Mouse (Mus musculus): ENCODE results near the gene Zfp523.

Gene Zfp523

DNA sequence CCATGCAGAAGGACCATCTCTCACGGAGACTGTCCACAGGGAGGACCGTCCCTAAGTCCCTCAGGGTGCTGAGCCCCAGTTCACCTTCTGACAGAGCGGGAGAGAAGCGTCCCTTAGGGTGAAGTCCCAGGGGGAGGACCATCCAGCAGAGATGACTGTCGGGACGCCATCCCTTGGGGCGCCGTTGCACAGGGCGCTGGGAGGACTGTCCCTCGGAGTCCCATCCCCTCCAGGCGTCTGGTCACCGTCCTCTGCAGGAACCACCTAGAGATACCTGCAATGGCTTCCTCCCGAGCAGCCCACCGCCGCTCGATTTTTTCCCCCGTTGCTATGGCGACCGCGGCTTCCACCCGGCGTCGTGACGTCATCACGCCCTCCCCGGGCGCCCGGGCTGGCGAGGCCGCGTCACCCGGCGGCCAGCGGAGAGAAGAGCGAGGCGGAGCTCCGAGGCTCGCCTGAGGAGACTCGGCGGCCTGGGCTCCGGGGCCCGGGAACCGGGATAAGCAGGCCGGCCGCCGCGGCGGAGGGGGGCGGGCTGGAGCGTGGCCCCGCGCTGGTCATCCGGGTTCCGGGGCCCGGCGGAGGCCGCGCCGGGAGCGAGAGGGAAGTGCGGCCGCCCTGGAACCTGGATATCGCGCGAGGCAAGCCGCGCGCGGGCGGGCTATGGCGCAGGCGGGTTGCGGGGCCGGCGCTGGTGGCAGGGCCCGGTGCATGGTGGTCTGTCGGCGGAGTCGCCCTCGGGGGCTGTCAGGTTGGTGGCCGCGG, at the start of gene Zfp523:
Gene Zfp523 (plus strand): TSS at position 355 of the 765 bp plus-strand sequence.
- TF ChIP-seq GATA4 (IDR thresholded peaks at IDR 0.05; ENCODE audit: insufficient replicate concordance, low read length): no peak

DNA sequence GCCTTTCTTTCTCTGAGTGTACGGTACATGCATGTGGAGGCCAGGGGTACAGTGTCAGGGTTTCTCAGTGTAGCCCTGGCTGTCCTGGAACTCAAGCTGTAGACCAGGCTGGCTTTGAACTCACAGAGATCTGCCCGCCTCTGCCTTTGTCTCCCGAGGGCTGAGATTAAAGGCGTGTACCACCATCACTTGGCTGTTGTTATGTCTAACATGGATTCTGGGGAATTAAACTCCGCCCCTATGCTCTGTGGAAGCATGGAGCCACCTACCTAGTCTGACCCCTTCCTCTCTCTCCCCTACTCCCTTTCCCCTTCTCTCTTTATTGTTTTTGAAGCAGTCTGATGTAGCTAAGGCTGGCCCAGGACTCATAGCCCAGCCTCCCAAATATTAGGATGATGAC, 47.1 kb upstream of the Zfp523 start:
- no peak for TF ChIP-seq GATA4 (IDR thresholded peaks at IDR 0.05; ENCODE audit: insufficient replicate concordance, low read length)

DNA sequence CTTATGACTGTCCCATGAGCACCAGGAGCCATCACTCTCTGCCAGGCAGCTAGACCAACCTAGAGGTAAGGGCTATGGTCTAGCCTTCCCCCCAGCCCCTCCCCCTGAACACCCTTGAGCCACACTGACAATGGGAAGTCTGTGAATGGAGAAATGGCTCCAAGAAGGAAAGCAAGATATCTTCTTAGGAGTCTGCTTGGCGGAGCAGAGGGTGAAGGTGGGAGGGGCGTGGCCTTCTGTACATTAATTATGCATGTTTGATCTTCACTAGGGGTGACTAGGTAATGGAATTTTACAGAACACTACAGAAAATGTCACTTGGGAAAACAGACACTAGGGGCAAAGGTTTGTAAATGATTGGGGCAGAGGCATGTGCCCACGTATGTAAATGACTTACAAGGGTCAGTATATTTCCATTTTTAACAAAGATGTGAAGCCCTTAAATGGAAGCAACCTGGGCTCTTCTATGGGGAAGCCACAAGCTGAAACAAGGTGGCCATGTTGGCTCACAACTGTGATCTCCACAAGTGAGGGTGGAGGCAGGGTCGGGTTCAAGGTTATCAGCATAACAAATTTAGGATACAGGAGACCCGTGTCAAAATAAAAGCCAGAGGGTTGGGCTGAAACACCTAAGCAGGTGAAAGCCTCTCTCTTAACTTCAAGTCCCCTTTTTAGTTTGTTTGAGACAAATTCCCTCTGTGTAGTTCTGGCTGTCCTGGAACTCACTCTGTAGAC, 46.4 kb upstream of the Zfp523 start:
- no peak for TF ChIP-seq GATA4 (IDR thresholded peaks at IDR 0.05; ENCODE audit: insufficient replicate concordance, low read length)

DNA sequence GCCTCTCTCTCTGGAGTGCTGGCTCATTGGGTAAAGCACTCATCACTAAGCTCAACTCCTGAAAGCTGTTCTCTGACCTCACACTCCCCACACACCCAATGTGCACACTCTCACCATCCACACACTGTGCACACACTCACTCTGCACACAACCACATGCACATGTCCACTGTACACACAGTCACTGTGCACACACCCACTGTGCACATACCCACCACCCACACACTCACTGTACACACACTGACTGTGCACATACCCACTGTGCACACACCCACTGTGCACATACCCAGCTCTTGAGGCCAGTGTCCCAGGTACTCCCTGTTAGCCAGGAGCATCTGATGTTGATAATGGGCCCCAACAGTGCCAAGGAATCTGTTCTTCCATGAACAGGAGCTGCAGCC, 45.8 kb upstream of the Zfp523 start:
- no peak for TF ChIP-seq GATA4 (IDR thresholded peaks at IDR 0.05; ENCODE audit: insufficient replicate concordance, low read length)

DNA sequence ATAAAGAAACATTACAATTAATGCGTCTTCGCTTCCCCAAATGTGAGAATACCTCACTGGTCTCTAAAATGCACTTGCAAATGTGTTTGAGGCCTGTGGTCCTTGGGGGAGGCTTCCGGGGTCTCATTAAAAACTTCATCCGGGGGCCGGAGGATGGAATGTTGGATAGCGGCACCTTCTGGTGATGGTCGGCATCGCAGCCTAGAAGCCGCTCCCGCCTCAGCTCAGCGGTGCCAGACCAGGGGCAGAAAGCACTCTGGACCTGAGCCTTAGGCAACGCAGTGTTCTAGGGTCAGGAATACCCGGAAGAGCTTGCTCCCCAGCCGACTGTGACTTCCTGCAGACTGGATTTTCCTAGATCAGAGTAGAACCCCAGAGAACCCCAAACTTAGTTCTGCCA, 43.7 kb upstream of the Zfp523 start:
- TF ChIP-seq GATA4 (IDR thresholded peaks at IDR 0.05; ENCODE audit: insufficient replicate concordance, low read length): no peak

DNA sequence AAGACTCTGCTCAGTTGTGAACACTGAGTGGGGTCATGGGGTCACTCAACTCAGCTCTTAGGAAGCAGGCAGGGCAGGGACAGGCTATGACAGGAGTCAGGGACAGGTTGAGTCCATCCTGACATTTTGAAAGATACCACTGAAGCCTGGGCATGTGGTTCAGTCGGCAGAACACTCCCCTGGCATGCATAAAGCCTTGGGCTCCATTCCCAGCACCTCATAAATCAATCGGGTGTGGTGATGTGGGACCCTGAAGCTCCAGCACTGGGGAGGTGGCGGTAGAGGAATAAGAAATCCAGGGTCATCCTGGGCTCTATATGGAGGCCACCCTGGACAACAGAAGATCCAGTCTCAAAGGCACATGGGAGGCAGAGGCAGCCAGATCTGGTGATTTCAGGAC, 41.4 kb upstream of the Zfp523 start:
- TF ChIP-seq GATA4 (IDR thresholded peaks at IDR 0.05; ENCODE audit: insufficient replicate concordance, low read length): no peak

DNA sequence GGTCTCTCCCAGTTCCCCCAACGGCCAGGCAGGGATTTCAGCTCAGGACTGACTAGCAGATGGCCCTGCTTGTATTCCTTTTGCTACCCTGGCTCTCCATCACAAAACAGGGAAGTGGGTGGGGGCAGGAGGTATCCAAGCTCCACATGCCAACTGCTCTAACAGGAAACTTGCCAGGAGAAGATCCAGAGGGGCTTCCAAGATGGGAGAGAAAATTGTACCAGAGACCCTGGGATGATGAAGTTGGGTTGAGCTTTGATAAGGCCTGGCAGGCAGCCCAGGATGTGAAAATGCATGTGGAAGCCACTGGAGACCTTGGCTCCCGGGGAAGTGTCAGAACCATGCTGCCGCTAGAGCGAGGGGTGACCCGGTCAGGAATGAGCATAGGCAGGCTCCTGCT, 40.7 kb upstream of the Zfp523 start:
- no peak for TF ChIP-seq GATA4 (IDR thresholded peaks at IDR 0.05; ENCODE audit: insufficient replicate concordance, low read length)

DNA sequence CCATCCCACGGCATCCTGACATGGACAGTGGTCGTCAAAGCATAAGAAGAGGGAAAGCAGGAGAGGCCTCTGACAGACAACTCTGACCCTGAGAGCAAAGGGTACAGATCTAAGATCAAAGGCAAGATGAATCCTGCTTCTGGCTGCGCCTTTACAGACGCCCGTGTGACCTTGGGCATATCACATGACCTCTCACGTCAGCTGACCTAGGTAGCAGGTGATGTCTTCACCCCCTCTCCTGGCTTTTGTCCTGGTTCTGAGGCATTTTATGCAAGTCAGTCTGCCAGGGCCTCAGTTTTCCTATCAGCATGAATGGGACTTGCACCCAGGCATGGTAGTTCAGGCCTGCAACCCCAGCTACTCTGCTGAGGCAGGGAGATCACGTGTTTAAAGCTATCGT, 38.9 kb upstream of the Zfp523 start:
- TF ChIP-seq GATA4 (IDR thresholded peaks at IDR 0.05; ENCODE audit: insufficient replicate concordance, low read length): no peak

DNA sequence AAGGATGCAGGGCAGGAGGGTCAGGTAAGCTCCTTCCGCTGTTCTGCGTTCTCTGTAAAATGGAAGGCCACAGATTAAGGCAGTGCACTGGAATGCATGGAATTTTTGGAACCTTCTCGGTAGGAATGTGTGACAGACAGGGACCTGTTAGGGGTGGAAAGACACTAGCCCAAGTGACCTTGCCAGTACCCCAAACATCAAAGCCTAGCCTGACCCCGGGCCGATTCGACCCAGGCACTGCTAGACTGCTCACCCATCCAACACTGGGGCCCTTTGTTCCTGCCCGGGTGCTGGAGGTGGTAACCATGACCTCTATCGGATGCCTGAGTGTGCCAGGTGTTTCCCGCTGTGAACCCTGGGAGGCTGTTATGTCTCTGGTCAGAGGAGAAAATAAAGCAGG, 38.2 kb upstream of the Zfp523 start:
- no peak for TF ChIP-seq GATA4 (IDR thresholded peaks at IDR 0.05; ENCODE audit: insufficient replicate concordance, low read length)

DNA sequence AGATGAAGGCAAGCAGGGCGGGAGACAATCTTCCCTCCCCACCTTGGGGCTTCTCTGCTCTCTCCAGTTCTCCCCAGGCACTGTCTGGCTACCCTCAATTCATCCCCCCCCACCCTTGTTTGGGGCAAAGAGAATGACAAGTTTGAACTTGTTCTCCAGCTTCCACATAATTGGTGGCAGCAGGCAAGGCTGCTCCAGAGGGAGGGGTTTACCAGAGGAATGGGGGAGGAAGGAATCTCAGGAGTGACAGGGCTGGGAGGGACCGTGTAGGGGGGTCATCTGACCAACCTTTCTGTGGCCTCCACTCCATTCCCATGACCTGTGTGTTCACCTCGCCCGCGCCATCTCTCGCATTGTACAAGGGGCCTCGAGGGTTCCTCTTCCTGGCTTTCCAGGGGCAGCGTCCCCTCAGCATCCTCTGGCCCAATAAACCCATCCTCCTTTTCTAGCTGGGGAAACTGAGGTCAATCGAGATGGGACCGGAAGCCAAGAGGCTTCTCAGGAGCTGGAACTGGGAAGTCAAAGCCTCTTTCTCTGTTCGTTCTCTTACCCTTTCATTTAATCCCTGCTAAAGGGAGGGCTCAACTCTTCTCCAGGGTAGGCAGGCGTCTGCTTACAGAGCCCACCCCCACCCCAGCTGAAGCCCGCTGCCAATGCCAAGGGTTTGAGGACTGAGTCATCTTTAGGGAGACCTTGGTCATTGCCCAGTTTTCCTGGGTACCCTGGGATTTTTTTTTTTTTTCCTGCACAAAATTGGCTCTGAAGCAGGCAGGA, 36.3 kb upstream of the Zfp523 start:
- no peak for TF ChIP-seq GATA4 (IDR thresholded peaks at IDR 0.05; ENCODE audit: insufficient replicate concordance, low read length)

DNA sequence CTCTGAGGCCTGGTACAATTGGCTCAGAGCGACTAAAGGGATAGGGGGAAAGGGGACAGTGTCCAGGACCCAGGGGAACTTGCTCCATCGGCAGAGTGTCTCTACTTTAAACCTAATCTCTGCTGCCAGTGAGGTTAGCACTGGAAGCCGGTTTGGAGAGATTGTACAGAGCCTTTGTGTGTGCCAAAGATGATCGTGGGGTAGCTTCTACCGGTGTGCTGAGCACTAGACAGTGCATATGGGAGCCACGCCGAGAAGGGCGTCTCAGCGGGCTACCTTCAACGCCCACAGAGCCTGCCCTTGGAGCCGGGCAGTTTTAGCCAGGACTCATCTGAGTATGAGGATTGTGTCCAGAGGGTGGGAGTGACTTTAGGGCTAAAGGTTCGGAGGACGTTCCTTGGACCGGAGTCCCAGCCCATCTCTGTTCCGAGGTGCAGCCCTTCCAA, 35.7 kb upstream of the Zfp523 start:
- TF ChIP-seq GATA4 (IDR thresholded peaks at IDR 0.05; ENCODE audit: insufficient replicate concordance, low read length): no peak

DNA sequence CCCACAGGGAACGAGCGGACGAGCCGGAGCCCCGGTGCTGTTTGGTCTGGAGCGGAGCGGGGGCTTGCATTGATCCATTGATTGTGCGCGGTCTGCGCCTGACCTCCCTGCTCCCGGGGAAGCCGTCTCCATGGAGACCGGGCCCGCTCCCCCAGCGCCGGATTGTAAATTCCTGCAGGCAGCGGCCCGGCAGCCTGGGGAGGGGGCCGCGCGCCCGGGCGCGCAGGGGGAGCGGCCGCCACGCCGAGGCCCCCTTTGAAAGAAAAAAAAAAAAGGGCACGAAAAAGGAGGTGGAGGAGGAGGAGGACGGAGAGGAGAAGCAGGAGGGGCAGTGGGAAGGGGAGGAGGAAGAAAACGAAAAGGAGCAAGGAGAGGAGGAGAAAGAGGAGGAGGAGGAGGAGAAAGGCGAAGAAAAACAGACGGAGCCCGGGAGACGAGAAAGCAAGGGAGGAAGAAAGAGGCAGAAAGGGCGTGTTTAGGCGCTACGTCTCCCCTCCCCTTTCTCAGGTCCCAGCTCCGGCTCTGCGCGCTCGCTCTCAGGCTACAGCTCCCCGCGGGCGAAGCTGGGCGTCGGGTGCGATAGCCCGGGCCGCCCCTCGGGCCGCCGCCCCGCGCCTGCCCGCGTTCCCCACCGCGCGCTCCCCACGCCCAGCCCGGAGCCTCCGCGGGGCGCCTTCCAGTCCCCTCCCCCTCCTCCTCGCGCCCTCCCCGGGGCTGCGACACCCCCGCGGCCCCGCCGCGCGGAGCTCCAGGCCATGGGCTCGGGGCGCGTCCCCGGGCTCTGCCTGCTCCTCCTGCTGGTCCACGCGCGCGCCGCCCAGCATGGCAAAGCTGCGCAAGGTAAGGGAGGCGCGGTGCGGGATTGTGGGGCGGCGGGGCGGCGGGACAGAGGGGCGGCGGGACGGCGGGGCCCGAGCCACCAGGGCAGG, 34.9 kb upstream of the Zfp523 start, which contains the start of gene Scube3:
Gene Scube3 (plus strand): TSS at position 371 of the 929 bp plus-strand sequence.
- TF ChIP-seq GATA4 (IDR thresholded peaks at IDR 0.05; ENCODE audit: insufficient replicate concordance, low read length): no peak

DNA sequence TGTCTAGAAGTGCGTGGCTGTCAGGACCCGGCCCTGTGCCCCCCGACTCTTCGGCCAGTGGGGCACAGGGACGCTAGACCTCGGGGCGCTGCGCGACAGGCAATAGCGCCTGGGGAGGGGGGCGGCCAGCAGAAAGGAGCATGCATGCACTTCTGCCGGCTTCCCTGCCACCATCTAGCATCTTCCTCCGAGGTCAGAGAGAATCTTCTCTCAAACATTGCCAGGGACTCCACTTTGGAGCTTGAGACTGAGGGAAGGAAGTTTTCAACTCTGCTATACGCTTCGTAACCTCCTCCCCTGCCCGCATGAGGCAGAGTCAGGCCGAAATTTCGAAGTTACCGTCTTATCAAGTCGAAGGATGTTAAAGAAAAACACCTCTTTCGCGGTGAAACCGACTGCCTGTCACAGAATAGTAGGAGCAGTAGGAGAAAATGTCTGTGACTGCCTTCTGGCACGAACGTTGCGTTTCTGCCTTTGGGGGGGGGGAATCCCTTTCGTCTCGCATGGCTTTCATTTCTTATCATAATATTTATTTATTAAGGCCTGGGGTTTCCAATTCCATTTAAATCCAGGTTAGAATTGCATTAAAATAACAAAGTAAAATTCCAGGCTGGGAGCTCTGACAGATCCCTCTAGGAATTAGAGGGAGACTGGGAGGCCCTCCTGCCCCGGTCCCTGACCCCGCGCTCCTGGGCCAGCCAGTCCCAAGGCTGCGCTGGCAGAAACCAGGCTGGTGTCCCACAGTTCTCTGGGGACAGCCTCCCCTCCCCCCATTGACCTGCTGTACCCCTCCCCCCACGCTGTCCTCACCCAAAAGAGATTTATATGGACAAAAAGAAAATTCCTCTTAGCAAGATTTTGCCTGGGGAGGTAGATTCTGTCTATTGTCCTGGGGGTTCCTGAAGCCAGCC, 34.0 kb upstream of the Zfp523 start:
- no peak for TF ChIP-seq GATA4 (IDR thresholded peaks at IDR 0.05; ENCODE audit: insufficient replicate concordance, low read length)

DNA sequence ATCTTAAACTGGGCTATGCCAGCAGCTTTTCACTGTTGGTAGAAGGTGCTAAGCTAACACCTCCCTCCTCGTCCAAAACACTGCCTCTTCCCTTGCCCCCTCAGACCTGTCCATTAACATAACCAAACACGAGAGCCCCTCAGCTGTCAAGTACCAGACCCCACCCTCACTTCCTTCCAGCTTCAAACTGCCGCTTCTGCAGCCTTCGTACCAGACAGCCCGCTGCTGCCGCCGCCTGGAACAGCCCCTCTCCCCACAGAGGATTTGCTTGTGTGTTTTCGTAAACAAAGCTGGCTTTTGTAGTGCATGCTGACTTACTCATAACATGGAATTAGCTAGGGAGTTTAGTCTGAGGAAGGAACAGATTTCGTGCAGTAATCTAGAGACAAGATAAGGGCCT, 33.2 kb upstream of the Zfp523 start:
- no peak for TF ChIP-seq GATA4 (IDR thresholded peaks at IDR 0.05; ENCODE audit: insufficient replicate concordance, low read length)
